Mouse (Mus musculus): Measurements from ENCODE around the gene Zfpm1. TPM values are rescaled to one million over a fixed set of nuclear protein-coding genes. Genes with fewer than 3 reads are reported as not detected.

Gene Zfpm1
- total RNA-seq, 2 experiments from 2014 or later: 45.7 to 47.0 TPM

- DNase-seq: no peak
These were observed 5.6 kb upstream of the Zfpm1 start for GRCm38 (mm10) chr8:122276308-122276707.

DNA sequence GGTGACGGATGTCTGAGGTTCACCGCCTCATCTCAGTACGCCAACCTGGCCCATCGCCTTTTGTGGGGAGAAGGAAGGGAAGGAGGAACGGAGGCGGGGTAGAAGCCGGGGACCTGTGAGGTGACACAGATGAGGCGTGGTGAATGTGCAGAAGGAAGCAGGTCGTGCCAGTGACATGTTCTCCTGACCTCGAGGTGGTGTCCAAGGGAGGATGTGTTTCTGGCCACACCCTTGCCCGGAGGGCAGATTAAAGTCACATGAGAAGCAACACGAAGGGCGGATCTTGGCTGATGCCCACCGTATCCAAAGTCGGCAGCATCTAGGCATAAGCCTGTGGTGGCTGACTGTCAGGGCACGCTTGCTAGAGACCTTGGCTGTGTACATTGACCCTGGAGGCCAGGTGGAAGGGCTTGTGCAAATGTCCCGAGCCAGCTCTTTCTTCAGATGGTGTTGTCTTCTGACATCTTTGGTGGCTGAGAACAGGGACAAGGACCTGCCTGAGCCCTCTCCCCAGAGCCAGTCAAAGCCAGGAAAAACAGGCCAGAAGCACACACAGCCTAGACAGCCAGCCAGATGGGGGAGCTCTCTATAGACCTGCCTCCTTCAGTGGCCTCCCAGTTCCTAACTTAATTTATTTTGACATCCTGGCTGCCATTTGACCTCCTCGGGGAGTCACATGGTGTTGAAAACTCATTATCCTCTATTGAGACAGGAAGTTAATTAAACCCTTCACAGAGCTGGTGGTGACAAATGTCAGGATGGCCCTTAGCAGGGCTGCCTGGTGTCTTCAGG, 4.5 kb upstream of the Zfpm1 start:
- DNase-seq: no peak

DNA sequence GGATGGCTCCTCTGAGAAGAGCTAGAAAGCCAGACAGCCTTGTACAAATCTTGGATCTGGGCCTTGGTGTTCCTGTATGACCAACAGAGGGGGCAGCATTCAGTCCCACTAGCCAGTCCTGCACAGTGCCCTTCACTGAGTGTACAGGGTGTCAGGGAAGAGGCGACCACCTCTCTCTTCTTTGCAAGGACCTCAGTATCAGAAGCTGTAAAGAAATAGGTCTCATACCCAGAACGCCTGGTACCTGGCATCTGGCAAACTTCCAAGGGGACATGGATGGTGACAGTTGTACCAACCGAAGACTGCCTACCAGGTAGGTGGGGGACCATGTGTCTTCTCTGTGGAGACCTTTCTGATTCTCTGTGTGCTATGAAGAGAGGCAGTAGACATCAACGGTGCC, 1.8 kb upstream of the Zfpm1 start:
- no peak for DNase-seq

DNA sequence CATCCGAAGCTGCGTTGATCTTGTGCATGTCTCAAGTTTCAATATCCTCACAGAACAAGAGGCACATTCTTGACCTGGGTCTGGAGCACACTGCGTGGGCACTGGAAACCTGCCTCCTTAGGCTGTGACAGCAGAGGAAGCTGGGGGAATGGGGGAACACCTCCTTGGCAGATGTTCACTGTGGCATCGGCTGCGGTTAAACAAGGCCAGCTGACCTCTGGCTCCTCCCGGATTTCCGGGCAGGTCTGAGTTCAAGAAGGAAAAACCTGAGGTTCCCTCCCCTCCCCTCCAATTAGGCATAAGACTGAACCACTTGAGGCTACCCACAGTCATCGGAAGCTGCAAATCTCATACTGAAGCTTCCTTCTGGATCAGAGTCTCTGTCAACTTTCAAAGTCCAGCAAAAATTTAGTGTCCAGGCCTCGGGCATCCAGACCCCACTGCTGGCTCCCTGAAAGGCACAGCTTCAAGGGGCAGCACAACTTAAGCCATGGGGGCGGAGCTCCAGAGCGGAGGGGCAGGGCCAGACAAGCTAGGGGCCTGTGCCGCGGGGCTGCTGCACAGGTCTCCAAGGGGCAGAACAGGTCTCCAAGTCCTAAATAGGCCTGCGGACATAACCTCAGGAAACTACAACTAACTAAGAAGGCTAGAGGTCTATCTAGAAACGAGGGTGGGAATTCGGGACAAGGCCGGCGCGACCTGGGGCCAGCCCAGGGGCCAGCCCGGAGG, 1.2 kb upstream of the Zfpm1 start:
- no peak for DNase-seq

- DNase-seq: peak; percentile 100
These were observed 465 bp upstream of the Zfpm1 start for GRCm38 (mm10) chr8:122281317-122282034.

DNA sequence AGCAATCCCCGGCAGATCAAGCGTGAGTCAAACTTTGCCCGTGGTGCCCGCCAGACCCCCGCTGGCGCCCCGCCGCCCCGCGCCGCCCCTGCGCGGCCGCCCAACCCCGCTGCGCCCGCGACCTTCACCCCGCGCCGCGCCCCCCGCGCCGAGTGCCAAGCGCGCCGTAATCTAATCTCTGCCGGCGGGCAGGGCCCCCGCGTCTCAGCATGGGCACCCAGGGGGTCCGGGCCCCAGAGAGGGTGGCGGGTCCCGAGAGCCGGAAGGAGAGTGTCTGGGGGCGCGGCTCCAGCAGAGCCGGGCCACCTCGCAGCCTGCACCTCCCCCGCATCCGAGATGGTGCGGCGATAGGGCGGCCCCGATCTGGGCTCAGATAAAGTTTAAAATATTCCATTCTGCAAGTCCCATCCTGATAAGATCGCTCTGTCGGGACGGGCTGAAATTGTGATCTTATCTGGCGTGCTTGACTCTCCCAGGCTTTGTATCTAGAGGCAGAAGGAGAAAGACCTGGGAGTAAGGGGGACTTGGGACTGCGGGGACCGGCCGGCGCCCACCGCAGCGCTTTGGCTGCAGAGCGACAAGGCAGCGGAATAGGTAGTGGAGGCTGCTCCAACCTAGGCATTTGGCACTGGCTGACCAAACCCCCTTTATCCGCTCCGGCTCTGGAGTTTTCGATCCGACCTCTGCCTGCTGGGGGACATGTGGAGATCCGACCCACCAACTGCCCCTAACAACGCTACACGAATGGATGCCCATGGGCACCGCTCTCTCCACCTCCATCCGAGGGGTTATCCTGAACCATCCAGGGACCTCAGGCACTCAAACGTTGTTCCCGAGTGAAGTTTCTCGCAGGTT, 787 bp downstream of the Zfpm1 start:
- DNase-seq: peak; percentile 42

GRCm38 (mm10) chr8:122283356-122284202, 1.6 kb downstream of the Zfpm1 start:
- DNase-seq: peak; percentile 84

GRCm38 (mm10) chr8:122284203-122284658, 2.3 kb downstream of the Zfpm1 start:
- peak; percentile 33 for DNase-seq

DNA sequence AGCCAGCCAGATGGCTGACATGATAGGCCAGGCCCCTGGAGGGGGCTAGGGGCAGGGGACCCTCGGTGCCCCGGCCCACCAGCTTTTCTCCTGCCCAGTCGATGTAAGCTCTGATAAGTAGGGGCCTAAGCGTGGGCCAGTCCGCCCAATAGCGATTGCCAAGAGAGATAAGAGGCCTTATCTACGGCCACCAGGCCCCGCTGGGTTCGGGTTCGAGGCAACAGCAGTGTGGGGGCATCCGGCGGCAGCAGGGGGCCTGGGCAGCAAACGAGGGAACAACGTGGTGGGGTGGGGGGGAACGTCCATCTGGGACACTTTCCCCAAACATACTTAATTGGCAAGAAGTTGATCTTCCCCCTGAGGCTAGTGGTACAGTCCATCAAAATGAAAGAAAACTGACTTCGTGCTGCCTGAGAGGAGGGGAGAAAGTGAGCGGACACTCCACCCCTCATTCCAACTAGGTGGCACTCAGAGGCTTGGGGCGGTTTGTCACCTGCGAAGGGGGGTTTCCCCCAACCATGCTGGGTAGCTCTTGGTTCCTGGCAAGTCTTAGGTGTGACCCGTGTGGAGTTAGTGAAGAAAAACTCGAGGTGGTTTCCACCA, 2.8 kb downstream of the Zfpm1 start:
- DNase-seq: no peak

- no peak for DNase-seq
These were observed 3.8 kb downstream of the Zfpm1 start for GRCm38 (mm10) chr8:122285727-122286126.

DNA sequence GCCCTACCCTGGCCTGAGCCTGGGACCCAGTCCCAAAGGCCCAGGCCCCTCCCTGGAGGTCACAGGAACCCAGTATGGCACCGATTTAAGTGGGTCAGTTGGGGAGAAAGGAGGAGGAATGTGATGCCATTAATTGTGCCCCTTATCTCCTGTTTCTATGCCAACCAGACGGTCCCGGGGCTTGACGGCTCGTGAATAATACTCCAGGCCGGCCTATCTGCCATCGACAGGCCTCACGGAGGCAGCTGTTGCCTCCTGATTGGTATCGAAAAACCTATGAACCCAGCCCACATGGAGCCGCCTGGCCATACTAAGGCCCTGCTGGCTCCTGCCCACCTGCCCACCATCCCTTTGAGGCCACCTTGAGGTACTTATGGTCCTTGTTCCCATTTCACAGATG, 5.0 kb downstream of the Zfpm1 start:
- no peak for DNase-seq

GRCm38 (mm10) chr8:122287742-122288141, 5.8 kb downstream of the Zfpm1 start:
- no peak for DNase-seq

GRCm38 (mm10) chr8:122288344-122288743, 6.4 kb downstream of the Zfpm1 start:
- no peak for DNase-seq

DNA sequence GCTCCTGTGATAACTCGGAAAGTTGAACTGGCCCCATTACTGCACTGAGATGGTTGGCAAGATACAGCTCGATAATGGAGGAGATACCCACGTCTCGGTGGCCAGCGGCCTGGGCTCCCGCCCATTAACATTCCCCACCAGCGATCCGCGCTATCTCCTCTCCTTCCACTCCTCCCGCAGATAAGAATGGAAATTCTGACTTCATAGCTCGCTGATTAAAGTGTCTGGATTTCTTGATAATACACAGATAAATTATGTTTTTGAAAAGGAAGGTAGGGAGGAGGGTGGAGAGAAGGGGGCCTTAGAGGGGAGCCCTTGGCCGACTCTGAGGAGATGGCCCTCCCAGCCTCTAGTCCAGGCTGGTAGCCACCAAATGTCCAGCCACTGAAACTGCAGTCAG, 9.1 kb downstream of the Zfpm1 start:
- no peak for DNase-seq

DNA sequence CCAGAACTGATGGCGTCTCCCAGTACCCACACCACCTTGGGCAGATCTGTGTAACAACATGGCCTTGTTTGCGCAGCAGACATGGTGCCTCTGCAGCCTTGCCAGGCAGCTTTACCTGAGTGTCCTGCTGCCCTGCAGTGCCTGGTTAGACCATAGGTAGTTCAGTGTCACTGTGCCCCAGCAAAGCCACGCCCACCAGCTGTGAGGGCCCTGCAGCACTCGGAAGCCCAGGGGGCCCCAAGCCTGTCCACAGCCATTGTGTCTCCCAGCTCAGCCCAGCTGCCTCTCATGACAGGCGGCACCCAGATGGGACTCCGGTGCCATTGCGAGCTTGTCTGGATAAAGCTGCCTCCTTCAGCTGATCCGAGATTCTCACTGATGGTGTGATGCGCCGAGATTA, 9.6 kb downstream of the Zfpm1 start:
- no peak for DNase-seq

GRCm38 (mm10) chr8:122293484-122293883, 11.5 kb downstream of the Zfpm1 start:
- no peak for DNase-seq

DNA sequence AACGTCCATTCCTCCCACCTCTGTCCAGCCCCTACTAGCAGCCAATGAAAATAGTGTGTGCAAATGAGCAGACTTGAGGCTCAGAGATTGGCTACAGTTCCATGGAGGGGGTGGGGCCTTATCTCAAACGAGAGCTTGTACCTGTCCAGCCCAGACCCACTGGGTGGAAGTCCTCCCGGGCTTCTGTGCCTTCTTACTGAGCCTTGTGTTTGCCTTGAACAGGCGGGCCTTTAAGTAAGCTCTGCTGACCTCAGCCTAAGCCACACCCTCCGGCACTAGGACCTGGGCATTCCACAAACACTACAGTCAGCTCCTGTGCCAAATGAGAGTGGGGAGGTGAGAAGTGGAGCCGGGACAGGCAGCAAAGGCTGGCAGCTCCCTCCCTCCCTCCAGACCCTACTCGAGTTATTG, 12.3 kb downstream of the Zfpm1 start:
- peak; percentile 64 for DNase-seq

DNA sequence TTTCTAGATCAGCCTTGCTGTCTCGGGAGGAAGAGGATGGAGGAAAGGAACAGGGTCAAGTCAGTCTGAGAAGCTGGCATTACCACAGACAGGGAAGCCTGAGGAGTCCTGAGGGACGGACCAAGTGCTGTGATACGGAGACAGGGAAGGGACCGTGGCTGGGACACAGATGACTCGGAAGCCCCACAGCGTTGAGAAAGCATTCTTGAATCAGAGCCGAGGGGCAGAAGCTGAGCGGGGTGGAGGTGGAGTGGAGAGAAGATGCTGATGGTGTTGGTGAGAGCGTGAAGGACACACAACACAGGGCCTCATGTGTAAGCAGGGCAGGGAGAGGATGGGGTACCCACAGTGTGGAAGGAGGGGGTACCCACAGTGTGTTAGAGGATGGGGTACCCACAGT, 13.4 kb downstream of the Zfpm1 start:
- no peak for DNase-seq

DNA sequence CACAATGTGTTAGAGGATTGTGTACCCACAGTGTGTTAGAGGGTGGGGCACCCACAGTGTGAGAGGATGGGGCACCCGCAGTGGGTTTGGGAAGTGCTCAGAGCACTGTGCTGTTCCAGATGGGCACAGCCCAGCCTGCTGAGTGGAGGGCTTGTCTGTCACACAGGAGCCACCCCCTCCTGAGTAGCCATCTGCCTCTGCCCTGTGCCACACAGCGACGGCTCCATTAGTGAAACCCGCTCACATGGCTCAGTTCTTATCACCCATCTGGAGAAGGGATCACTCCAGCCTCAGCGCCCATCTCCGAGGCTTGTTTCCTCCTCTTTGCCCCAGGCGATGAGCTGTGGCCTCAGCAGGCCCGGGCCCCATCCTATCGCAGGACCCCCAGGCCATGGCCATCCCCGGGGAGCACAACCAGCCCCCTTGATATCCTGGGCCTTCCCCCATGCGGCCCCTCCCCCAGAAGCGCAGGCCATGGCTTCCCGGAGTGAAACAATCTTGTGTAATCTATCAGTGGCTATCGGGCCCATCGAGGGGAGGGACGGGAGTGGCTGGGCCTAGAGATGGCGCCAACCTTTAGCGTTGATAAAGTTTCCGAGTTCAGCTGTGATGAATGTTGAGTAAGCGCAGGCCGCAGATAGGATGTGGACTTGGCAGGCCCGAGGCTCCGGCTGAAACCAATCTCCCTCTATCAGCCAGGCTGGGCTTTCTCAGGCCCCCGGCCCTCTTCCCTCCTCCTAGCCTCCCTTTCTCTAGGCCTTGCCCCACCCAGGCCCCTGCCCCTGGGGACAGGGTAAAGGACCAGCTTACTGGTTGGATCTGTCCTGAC, 14.4 kb downstream of the Zfpm1 start:
- DNase-seq: peak; percentile 65
